Mouse (Mus musculus) left cerebral cortex, adult 2 months (tissue): ENCODE measurements around the gene 9930021J03Rik. TPM values are rescaled to one million over a fixed set of nuclear protein-coding genes. Genes with fewer than 3 reads are reported as not detected.

Experiments used
- DNase-seq, 2 experiments: peaks; one replicate each; pipeline ENCODE4 v3.0.0; 2021 to 2022; ENCODE audit warnings: low spot score in 2 of 2, mixed read lengths in 1 of 2; ENCODE audit errors: extremely low spot score in 1 of 2
- H3K27ac ChIP-seq: fragments of 200-600 bp; 2 replicates; pipeline ENCODE4 v1.8.1; 2022
- H3K4me3 ChIP-seq: fragments of 200-600 bp; 2 replicates; pipeline ENCODE4 v1.8.1; 2022
- CTCF ChIP-seq: fragments of 200-600 bp; IDR thresholded peaks from 2 replicates; pipeline ENCODE4 v1.8.1; 2022; ENCODE audit warnings: antibody characterized with exemption, mild to moderate bottlenecking, moderate library complexity
- intact Hi-C: fragments of 180-260 bp; cut with DNase I; formaldehyde crosslinking; loops from one replicate; pipeline ENCODE4 v1.15.1; 2025
- total RNA-seq, 2 experiments: library from RNA; stranded (reverse); gene quantifications; 2 replicates each; pipeline ENCODE4 v1.2.3; 2021

The 9930021J03Rik gene
- total RNA-seq, 2 experiments from 2014 or later = 38.3 to 41.1 TPM

- Histone ChIP-seq H3K4me3 (peak overlapping the region; percentile 85), H3K27ac (peak overlapping the region; percentile 71)
- peak; percentile 38 to 42 for DNase-seq
- intact Hi-C loops = loop anchor here (5.0 kb wide), 2 partner anchors 227 to 312 kb away; partner anchors contain the start of gene Uhrf2
- no peak for TF ChIP-seq CTCF
These were observed 480 bp downstream of the 9930021J03Rik start for GRCm38 (mm10) chr19:29805101-29805916.

- DNase-seq = no peak
- Histone ChIP-seq H3K4me3 (peak overlapping the region; percentile 85), H3K27ac (no peak overlapping the region)
- no peak for TF ChIP-seq CTCF
- intact Hi-C loops = no loop called here
These were observed 1.8 kb downstream of the 9930021J03Rik start for GRCm38 (mm10) chr19:29803946-29804345.

GRCm38 (mm10) chr19:29797371-29797770, 8.4 kb downstream of the 9930021J03Rik start:
- intact Hi-C loops = no loop called here
- DNase-seq = no peak
- no peak for TF ChIP-seq CTCF
- H3K27ac ChIP-seq = no peak overlapping the region
- H3K4me3 ChIP-seq = no peak overlapping the region

- TF ChIP-seq CTCF = no peak
These were observed 17.8 kb downstream of the 9930021J03Rik start for GRCm38 (mm10) chr19:29787997-29788396.

GRCm38 (mm10) chr19:29782914-29783313, 22.9 kb downstream of the 9930021J03Rik start:
- TF ChIP-seq CTCF = no peak
- Histone ChIP-seq H3K27ac (no peak overlapping the region), H3K4me3 (no peak overlapping the region)
- intact Hi-C loops = no loop called here
- no peak for DNase-seq

More at GRCm38 (mm10) chr19:29787997-29788396, 17.8 kb downstream of the 9930021J03Rik start:
- Histone ChIP-seq H3K4me3 (no peak overlapping the region), H3K27ac (no peak overlapping the region)
- intact Hi-C loops = no loop called here
- no peak for DNase-seq

GRCm38 (mm10) chr19:29753939-29754338, 51.9 kb downstream of the 9930021J03Rik start:
- intact Hi-C loops = no loop called here

GRCm38 (mm10) chr19:29750994-29751393, 54.8 kb downstream of the 9930021J03Rik start:
- no peak overlapping the region for H3K27ac ChIP-seq
- intact Hi-C loops = no loop called here
- TF ChIP-seq CTCF = no peak
- no peak for DNase-seq
- no peak overlapping the region for H3K4me3 ChIP-seq

More at GRCm38 (mm10) chr19:29753939-29754338, 51.9 kb downstream of the 9930021J03Rik start:
- Histone ChIP-seq H3K27ac (no peak overlapping the region), H3K4me3 (no peak overlapping the region)
- no peak for TF ChIP-seq CTCF
- no peak for DNase-seq

- intact Hi-C loops = no loop called here
- H3K4me3 ChIP-seq = no peak overlapping the region
- DNase-seq = no peak
- no peak overlapping the region for H3K27ac ChIP-seq
- no peak for TF ChIP-seq CTCF
These were observed 62.3 kb downstream of the 9930021J03Rik start for GRCm38 (mm10) chr19:29743531-29743930.

GRCm38 (mm10) chr19:29740661-29741060, 65.1 kb downstream of the 9930021J03Rik start:
- TF ChIP-seq CTCF = no peak
- H3K27ac ChIP-seq = no peak overlapping the region
- no peak overlapping the region for H3K4me3 ChIP-seq
- DNase-seq = no peak
- intact Hi-C loops = no loop called here

- Histone ChIP-seq H3K27ac (no peak overlapping the region), H3K4me3 (no peak overlapping the region)
- no peak for DNase-seq
- TF ChIP-seq CTCF = no peak
- intact Hi-C loops = no loop called here
These were observed 66.2 kb downstream of the 9930021J03Rik start for GRCm38 (mm10) chr19:29739608-29740007.

- no peak for TF ChIP-seq CTCF
- H3K4me3 ChIP-seq = no peak overlapping the region
- H3K27ac ChIP-seq = no peak overlapping the region
- intact Hi-C loops = no loop called here
- no peak for DNase-seq
These were observed 70.4 kb downstream of the 9930021J03Rik start for GRCm38 (mm10) chr19:29735421-29735820.

GRCm38 (mm10) chr19:29718476-29718875, 87.3 kb downstream of the 9930021J03Rik start:
- intact Hi-C loops = no loop called here
- no peak overlapping the region for H3K27ac ChIP-seq
- no peak overlapping the region for H3K4me3 ChIP-seq
- no peak for DNase-seq
- TF ChIP-seq CTCF = no peak

- H3K27ac ChIP-seq = no peak overlapping the region
- intact Hi-C loops = no loop called here
- DNase-seq = no peak
- no peak overlapping the region for H3K4me3 ChIP-seq
- no peak for TF ChIP-seq CTCF
These were observed 87.9 kb downstream of the 9930021J03Rik start for GRCm38 (mm10) chr19:29717854-29718253.
